Mouse (Mus musculus): ENCODE results near the gene Opcml. TPM values are rescaled to one million over a fixed set of nuclear protein-coding genes. Genes with fewer than 3 reads are reported as not detected.

Opcml gene
- polyA plus RNA-seq, 1 experiment from 2014 or later, result 4.3 TPM

Small RNA genes lying within 50 kb of the gene (microRNA-seq; reads per million reads assigned to microRNA genes)
- not detected for gene Gm44316
